12 mouse cellular contexts compared by ENCODE assay signal in the genomic region with DNA sequence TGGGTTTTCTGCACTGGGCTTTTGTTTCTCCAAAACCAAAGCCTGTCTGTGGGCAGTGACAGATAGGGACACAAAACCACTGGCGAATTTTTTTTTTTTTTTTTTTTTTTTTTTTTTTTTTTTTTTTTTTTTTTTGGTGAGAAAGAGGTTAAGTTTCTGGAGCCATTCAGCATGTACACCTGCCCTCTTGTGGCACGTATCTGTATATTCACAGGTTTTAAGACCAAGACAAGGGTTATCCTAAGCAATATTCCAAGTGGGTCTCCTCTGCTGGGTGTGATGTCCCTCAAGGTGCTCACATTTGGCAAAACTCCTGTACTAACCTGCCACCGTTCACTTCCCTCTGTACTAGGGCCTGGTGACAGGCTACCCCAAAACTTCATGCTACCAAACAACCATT. TPM values are rescaled to one million over a fixed set of nuclear protein-coding genes. Genes with fewer than 3 reads are reported as not detected.
DNase-seq lines count a peak whose midpoint lies in the region; ATAC-seq and TF ChIP-seq lines count a peak whose summit lies in the region.
"Had no signal": no experiment of that assay in that cellular context is flagged by ENCODE, and none has a peak within 500 bp of the region (broad histone marks: within the 10 kb centered on the region; RNA-seq: fewer than 3 reads in every experiment).

No protein-coding gene starts in this region.

- no peak overlapping the region for H3K9ac ChIP-seq in forebrain, postnatal 0 days
- H3K9ac ChIP-seq: midbrain, embryonic 12.5 days had no signal

- H3K9me3 ChIP-seq in forebrain, postnatal 0 days (ENCODE audit: low read length) = no peaks in the 10 kb centered on the region
- H3K9me3 ChIP-seq in forebrain, embryonic 10.5 days = no peaks in the 10 kb centered on the region
- H3K9me3 ChIP-seq: midbrain, embryonic 12.5 days had no signal

- peak; percentile 60 for DNase-seq in forebrain, postnatal 0 days
- no peak for DNase-seq in forebrain, embryonic 10.5 days (ENCODE audit: extremely low spot score, low spot score)
- DNase-seq in left cerebral cortex, adult 2 months (ENCODE audit: extremely low spot score in 1 of 2, low spot score in 2 of 2) = no peak
- no peak for DNase-seq in left cerebral cortex, adult 11 months (ENCODE audit: low spot score)
- peak; percentile 76 for DNase-seq in brain, embryonic 14.5 days (ENCODE audit: low read depth)
- peak; percentile 29 for DNase-seq in embryo, embryonic 11.5 days (ENCODE audit: low read depth, low spot score)
- DNase-seq in left cerebral cortex, postnatal 36 days (ENCODE audit: low spot score in 2 of 2) = no peak
- no peak for DNase-seq in spleen, adult 18-20 months

- no peaks in the 10 kb centered on the region for H3K36me3 ChIP-seq in forebrain, postnatal 0 days (ENCODE audit: insufficient read depth)
- no peaks in the 10 kb centered on the region for H3K36me3 ChIP-seq in forebrain, embryonic 10.5 days (replicated peaks)
- H3K36me3 ChIP-seq: midbrain, embryonic 12.5 days had no signal

- 28% methylated on average over 3 of the region's 3 CpGs for WGBS in forebrain, postnatal 0 days
- 39% methylated on average over 3 of the region's 3 CpGs for WGBS in forebrain, embryonic 10.5 days

- H3K4me1 ChIP-seq in forebrain, postnatal 0 days (ENCODE audit: insufficient read depth) = no peaks in the 10 kb centered on the region
- peaks cover 14% of the 10 kb centered on the region for H3K4me1 ChIP-seq in forebrain, embryonic 10.5 days
- H3K4me1 ChIP-seq: midbrain, embryonic 12.5 days had no signal

- no peaks in the 10 kb centered on the region for H3K27me3 ChIP-seq in forebrain, postnatal 0 days (ENCODE audit: insufficient read depth, low read length)
- no peaks in the 10 kb centered on the region for H3K27me3 ChIP-seq in forebrain, embryonic 10.5 days (ENCODE audit: poor library complexity, severe bottlenecking)
- H3K27me3 ChIP-seq: midbrain, embryonic 12.5 days had no signal

- no peak overlapping the region for H3K27ac ChIP-seq in forebrain, postnatal 0 days (ENCODE audit: low read depth, low read length)
- no peak overlapping the region for H3K27ac ChIP-seq in forebrain, embryonic 10.5 days
- no peak overlapping the region for H3K27ac ChIP-seq in left cerebral cortex, adult 2 months
- H3K27ac ChIP-seq: midbrain, embryonic 12.5 days had no signal

- TF ChIP-seq POLR2A in brain, embryonic 14.5 days (IDR thresholded peaks at IDR 0.05; ENCODE audit: borderline replicate concordance, extremely low read depth, insufficient read depth, insufficient read length, poor library complexity, severe bottlenecking) = no peak

- peak; percentile 57 for TF ChIP-seq CTCF in forebrain, postnatal 0 days (IDR thresholded peaks at IDR 0.05; ENCODE audit: low read depth)
- peak; percentile 39 for TF ChIP-seq CTCF in left cerebral cortex, adult 2 months (IDR thresholded peaks at IDR 0.05)
- TF ChIP-seq CTCF in brain, embryonic 14.5 days (IDR thresholded peaks at IDR 0.05; ENCODE audit: borderline replicate concordance, extremely low read depth, insufficient read depth, insufficient read length) = peak; percentile 26; the same call in 1 of the 2 replicates

- H3K4me2 ChIP-seq in forebrain, postnatal 0 days (ENCODE audit: low read depth) = no peak overlapping the region
- H3K4me2 ChIP-seq: midbrain, embryonic 12.5 days had no signal

- no peak for ATAC-seq in forebrain, postnatal 0 days
- ATAC-seq: CD4-positive, CD25-positive, alpha-beta regulatory T cell, adult 4 months; inflammation-experienced regulatory T-cells, adult 6 months had no signal

- H3K4me3 ChIP-seq in forebrain, postnatal 0 days (ENCODE audit: low read depth, low read length) = no peak overlapping the region
- H3K4me3 ChIP-seq in forebrain, embryonic 10.5 days = no peak overlapping the region
- H3K4me3 ChIP-seq in left cerebral cortex, adult 2 months = no peak overlapping the region
- H3K4me3 ChIP-seq: midbrain, embryonic 12.5 days had no signal

- intact Hi-C loops in left cerebral cortex, adult 2 months (cut with DNase I) = loop anchor here (5.0 kb wide), 1 partner anchor 540 kb away; no protein-coding TSS in a partner anchor
- intact Hi-C loops in left cerebral cortex, postnatal 36 days (cut with DNase I) = loop anchor here (5.0 kb wide), 2 partner anchors 50 to 540 kb away; no protein-coding TSS in a partner anchor

RNA-seq across cellular contexts. Expression of a gene that starts 30.0 kb away (rescaled TPM):
- not detected in 2 replicates for total RNA-seq in forebrain, postnatal 0 days (2014; rRNA removed)
- polyA plus RNA-seq in forebrain, postnatal 0 days (2015; fragmentation: Nextera tagmentation; extraction: Ambion mirVana) = 0.15 and 0.16 TPM in 2 replicates
- polyA plus RNA-seq in forebrain, embryonic 10.5 days (2016; fragmentation: Nextera tagmentation; extraction: Ambion mirVana) = not detected in 2 replicates
- not detected for total RNA-seq in left cerebral cortex, adult 2 months (2021)
- polyA plus RNA-seq in brain, embryonic 14.5 days (2012; rRNA removed) = 0.08 and 0.11 TPM in 2 replicates
- not detected for total RNA-seq in left cerebral cortex, postnatal 36 days (2021)
- polyA plus RNA-seq: CD4-positive, CD25-positive, alpha-beta regulatory T cell, adult 4 months; inflammation-experienced regulatory T-cells, adult 6 months; limb, embryonic 14.5 days; midbrain, embryonic 12.5 days had no signal

Comparison
In these comparisons a context has a peak if more than half of its experiments do, and no peak if none do; other contexts are left out.
1. DNase-seq: peak in forebrain, postnatal 0 days (single experiment), brain, embryonic 14.5 days (single experiment) and embryo, embryonic 11.5 days (single experiment); none in forebrain, embryonic 10.5 days (single experiment), left cerebral cortex, adult 2 months (0 of 2), left cerebral cortex, adult 11 months (single experiment), left cerebral cortex, postnatal 36 days (0 of 2) and spleen, adult 18-20 months (0 of 2).
2. Peak in every context shown above with its lines, with median percentiles within 50 percentile points of each other: CTCF ChIP-seq.